Mouse (Mus musculus): ENCODE results near the gene Thoc7. TPM values are rescaled to one million over a fixed set of nuclear protein-coding genes. Genes with fewer than 3 reads are reported as not detected.

Thoc7 gene
- polyA plus RNA-seq, 1 experiment from 2014 or later = 167 TPM

DNA sequence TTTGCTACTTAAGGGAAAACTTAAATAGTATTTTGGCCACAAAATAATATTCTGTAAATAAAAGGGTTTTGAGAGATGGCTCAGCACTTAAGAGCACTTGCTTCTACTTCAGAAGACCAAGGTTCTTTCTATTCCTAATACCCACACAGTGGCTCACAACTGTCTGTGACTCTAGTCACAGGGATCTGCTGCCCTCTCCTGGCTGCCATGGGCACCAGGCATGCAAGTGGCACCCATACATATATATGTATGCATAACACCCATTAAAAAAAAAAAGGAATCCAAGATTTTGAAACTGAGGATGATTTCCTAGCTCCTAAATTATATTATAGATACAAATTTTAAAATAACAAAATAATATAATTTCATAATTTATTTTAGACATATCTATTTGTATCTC lies 11.3 kb downstream of the Thoc7 start:
- H3K27ac ChIP-seq (ENCODE audit: low read length) = no peak overlapping the region
- peaks cover 33% of the 10 kb centered on the region for H3K36me3 ChIP-seq (ENCODE audit: control insufficient read depth, insufficient read depth)
- H3K9me3 ChIP-seq (replicated peaks; ENCODE audit: control insufficient read depth, low read length) = no peaks in the 10 kb centered on the region
- H3K9ac ChIP-seq (ENCODE audit: low read length) = no peak overlapping the region
- no peak for ATAC-seq (replicated peaks; ENCODE audit: extremely low read depth, insufficient read depth, low FRiP score)
- H3K4me2 ChIP-seq (ENCODE audit: low read depth, low read length) = no peak overlapping the region
- 0 out of 2 replicates have a peak, but pooled peaks cover 2% of the 10 kb centered on the region for H3K4me1 ChIP-seq (ENCODE audit: control insufficient read depth, insufficient read depth, low read length)
- H3K27me3 ChIP-seq (ENCODE audit: control insufficient read depth, insufficient read depth, low read length) = no peaks in the 10 kb centered on the region
- H3K4me3 ChIP-seq (ENCODE audit: low read length) = no peak overlapping the region

DNA sequence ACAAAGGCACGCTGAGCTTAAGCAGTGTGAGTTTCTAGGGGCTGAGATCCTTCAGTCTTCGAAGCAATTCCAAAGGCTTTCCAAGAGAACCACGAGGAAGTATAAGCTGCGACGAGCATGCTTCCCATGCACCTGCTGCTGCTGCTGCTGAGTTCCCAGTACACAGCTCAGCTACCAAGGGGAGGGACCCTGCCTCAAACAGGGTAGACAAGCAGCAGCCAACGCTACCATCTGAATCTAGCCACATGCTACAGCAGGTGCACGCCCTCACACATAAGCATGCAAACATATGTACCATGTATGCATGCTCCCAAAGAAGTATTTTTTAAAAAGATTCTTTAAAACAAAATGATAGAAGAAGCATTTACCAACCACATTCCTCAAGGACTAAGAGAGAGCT lies 13.3 kb downstream of the Thoc7 start:
- 91% methylated on average over 7 of the region's 7 CpGs for WGBS
- H3K36me3 ChIP-seq (ENCODE audit: control insufficient read depth, insufficient read depth) = peaks cover 30% of the 10 kb centered on the region

DNA sequence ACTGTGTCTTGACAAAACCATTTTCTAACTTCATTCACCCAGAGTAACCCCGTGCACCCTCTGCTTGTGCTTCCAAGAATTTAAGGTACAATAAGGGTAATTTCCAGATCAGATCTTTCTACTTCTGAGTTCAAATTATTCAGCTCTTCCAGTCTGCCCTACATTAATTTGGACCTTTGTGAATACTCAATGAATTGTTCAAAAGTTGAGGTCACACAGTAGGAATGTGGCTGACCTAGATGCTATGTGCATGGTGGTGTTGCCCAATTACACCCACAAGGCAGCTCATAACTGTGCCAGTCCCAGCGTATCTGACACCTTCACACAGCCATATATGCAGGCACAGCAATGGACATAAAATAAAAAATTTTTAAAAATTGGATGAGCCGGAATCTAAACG lies 17.0 kb downstream of the Thoc7 start:
- no peak for ATAC-seq (replicated peaks; ENCODE audit: extremely low read depth, insufficient read depth, low FRiP score)
- 87% methylated on average over 4 of the region's 4 CpGs for WGBS

More for the DNA sequence above, 13.3 kb downstream of the Thoc7 start:
- H3K27ac ChIP-seq (ENCODE audit: low read length) = no peak overlapping the region
- H3K4me2 ChIP-seq (ENCODE audit: low read depth, low read length) = no peak overlapping the region
- H3K4me1 ChIP-seq (ENCODE audit: control insufficient read depth, insufficient read depth, low read length) = 0 out of 2 replicates have a peak, but pooled peaks cover under 1% of the 10 kb centered on the region
- no peaks in the 10 kb centered on the region for H3K9me3 ChIP-seq (replicated peaks; ENCODE audit: control insufficient read depth, low read length)
- ATAC-seq (replicated peaks; ENCODE audit: extremely low read depth, insufficient read depth, low FRiP score) = no peak
- H3K9ac ChIP-seq (ENCODE audit: low read length) = no peak overlapping the region
- H3K27me3 ChIP-seq (ENCODE audit: control insufficient read depth, insufficient read depth, low read length) = no peaks in the 10 kb centered on the region
- H3K4me3 ChIP-seq (ENCODE audit: low read length) = no peak overlapping the region

DNA sequence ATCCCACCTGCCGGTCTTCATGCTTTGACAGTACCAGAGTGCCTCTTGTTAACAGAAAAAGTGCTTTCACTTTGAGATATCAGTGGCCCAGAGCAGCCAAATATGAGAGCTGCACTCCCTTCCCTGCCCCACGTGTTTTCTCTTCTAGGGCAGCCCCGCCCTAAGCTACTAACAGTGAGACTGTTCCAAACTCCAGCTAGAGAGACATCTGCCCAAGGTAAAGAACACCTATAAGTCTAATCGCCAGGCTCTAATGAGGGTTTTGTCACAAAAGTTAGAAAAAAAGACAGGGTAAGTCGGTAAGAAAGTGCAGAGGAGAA lies 27.6 kb downstream of the Thoc7 start:
- Histone ChIP-seq H3K9me3 (replicated peaks; ENCODE audit: control insufficient read depth, low read length) (peaks cover 9% of the 10 kb centered on the region), H3K27me3 (ENCODE audit: control insufficient read depth, insufficient read depth, low read length) (no peaks in the 10 kb centered on the region), H3K9ac (ENCODE audit: low read length) (no peak overlapping the region; the same call in 1 of the 2 replicates), H3K36me3 (ENCODE audit: control insufficient read depth, insufficient read depth) (no peaks in the 10 kb centered on the region), H3K4me1 (ENCODE audit: control insufficient read depth, insufficient read depth, low read length) (0 out of 2 replicates have a peak, but pooled peaks cover 5% of the 10 kb centered on the region), H3K27ac (ENCODE audit: low read length) (no peak overlapping the region), H3K4me3 (ENCODE audit: low read length) (peak overlapping the region; percentile 51), H3K4me2 (ENCODE audit: low read depth, low read length) (peak overlapping the region; percentile 94)
- WGBS = 37% methylated on average over 5 of the region's 5 CpGs
- no peak for ATAC-seq (replicated peaks; ENCODE audit: extremely low read depth, insufficient read depth, low FRiP score)

More for the DNA sequence above, 17.0 kb downstream of the Thoc7 start:
- H3K4me3 ChIP-seq (ENCODE audit: low read length) = no peak overlapping the region
- no peaks in the 10 kb centered on the region for H3K9me3 ChIP-seq (replicated peaks; ENCODE audit: control insufficient read depth, low read length)
- no peak overlapping the region for H3K4me2 ChIP-seq (ENCODE audit: low read depth, low read length)
- no peak overlapping the region for H3K27ac ChIP-seq (ENCODE audit: low read length)
- no peaks in the 10 kb centered on the region for H3K27me3 ChIP-seq (ENCODE audit: control insufficient read depth, insufficient read depth, low read length)
- no peak overlapping the region for H3K9ac ChIP-seq (ENCODE audit: low read length)
- no peaks in the 10 kb centered on the region for H3K4me1 ChIP-seq (ENCODE audit: control insufficient read depth, insufficient read depth, low read length)
- H3K36me3 ChIP-seq (ENCODE audit: control insufficient read depth, insufficient read depth) = peaks cover 21% of the 10 kb centered on the region

DNA sequence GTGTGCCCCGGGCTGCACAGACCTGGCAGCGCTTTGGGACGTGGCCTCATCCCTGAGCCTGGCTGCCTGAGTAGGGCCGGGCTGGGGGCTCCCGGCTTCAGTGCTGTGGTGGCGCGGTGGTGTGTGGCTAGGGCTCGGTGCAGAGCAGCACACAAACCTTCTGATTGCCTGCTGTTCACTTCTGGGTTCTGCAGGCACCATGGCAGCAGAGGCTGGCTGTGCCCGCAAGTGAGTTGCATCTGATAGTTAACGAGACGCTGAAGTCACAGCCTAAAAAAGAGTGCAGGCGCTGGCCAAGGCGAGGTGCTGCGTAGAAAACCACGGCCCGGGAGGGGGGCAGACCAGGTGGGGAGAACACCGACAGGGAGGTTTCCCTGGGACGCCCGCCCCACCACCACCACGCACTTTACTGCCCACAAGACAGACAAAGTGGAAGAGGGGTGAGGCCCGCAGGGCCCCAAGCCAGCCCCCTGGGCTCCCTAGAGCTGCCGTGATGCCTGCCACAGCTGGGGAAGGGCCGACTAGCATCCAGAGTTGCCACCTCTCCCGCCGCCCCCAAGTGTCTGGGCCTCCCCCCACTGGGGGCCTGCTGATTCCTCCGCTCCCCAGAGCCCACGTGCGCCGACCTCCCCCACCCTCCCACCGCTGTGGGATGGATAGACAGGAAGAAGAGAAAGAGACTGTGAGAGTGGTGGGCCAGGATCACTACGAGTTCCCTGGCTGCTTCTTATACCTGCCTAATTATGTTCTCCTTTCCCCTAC lies 28.2 kb downstream of the Thoc7 start:
- peaks cover 9% of the 10 kb centered on the region for H3K9me3 ChIP-seq (replicated peaks; ENCODE audit: control insufficient read depth, low read length)
- ATAC-seq (replicated peaks; ENCODE audit: extremely low read depth, insufficient read depth, low FRiP score) = peak; percentile 69
- 18% methylated on average over 31 of the region's 31 CpGs for WGBS
- no peak overlapping the region for H3K27ac ChIP-seq (ENCODE audit: low read length)
- H3K9ac ChIP-seq (ENCODE audit: low read length) = peak overlapping the region; percentile 68
- H3K4me3 ChIP-seq (ENCODE audit: low read length) = peak overlapping the region; percentile 51
- no peaks in the 10 kb centered on the region for H3K27me3 ChIP-seq (ENCODE audit: control insufficient read depth, insufficient read depth, low read length)
- peak overlapping the region; percentile 94 for H3K4me2 ChIP-seq (ENCODE audit: low read depth, low read length)
- H3K36me3 ChIP-seq (ENCODE audit: control insufficient read depth, insufficient read depth) = no peaks in the 10 kb centered on the region
- 0 out of 2 replicates have a peak, but pooled peaks cover 5% of the 10 kb centered on the region for H3K4me1 ChIP-seq (ENCODE audit: control insufficient read depth, insufficient read depth, low read length)

DNA sequence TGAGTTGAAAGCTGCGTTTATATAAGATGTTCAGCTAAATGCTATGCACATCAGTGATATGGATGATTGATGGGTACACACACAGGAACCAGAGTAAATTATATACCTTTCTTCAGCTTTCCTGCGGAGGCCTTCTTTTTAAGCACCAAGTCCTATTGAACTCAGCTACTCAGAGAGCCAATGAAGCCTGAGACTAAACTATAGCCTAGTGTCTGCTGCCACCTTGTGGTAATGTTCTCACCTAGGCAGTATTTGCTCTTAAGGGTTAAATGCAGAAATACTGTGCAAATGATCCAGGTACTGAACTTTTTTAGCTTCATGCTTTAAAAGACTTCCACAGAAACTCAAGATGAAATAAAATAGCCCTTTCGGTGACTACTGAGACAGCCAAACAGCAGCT lies 44.0 kb downstream of the Thoc7 start:
- Histone ChIP-seq H3K9me3 (replicated peaks; ENCODE audit: control insufficient read depth, low read length) (no peaks in the 10 kb centered on the region), H3K4me1 (ENCODE audit: control insufficient read depth, insufficient read depth, low read length) (no peaks in the 10 kb centered on the region), H3K9ac (ENCODE audit: low read length) (no peak overlapping the region), H3K4me3 (ENCODE audit: low read length) (no peak overlapping the region), H3K27me3 (ENCODE audit: control insufficient read depth, insufficient read depth, low read length) (no peaks in the 10 kb centered on the region), H3K36me3 (ENCODE audit: control insufficient read depth, insufficient read depth) (no peaks in the 10 kb centered on the region), H3K4me2 (ENCODE audit: low read depth, low read length) (no peak overlapping the region), H3K27ac (ENCODE audit: low read length) (no peak overlapping the region)
- 39% methylated on average over 3 of the region's 3 CpGs for WGBS
- no peak for ATAC-seq (replicated peaks; ENCODE audit: extremely low read depth, insufficient read depth, low FRiP score)

DNA sequence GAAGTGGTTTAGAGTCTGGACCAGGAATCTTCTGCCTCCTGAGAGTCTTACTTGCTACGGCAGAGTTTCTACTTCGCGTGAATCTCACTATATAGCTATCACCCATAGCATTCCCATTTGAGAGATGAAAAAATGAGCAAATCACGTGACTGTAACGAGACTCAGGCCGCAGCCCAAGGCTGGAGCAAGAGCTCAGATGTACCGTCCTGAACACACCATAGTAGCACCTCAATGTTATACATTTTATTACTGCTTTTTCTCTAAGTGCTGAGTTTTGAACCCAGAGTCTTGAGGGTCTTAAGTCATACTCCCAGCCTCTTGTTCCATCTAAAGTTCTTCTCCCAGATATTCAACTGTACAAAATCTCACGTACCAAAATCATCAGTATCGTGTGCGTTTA lies 44.4 kb downstream of the Thoc7 start:
- WGBS = 82% methylated on average over 10 of the region's 10 CpGs
- Histone ChIP-seq H3K4me2 (ENCODE audit: low read depth, low read length) (no peak overlapping the region), H3K9me3 (replicated peaks; ENCODE audit: control insufficient read depth, low read length) (no peaks in the 10 kb centered on the region), H3K4me1 (ENCODE audit: control insufficient read depth, insufficient read depth, low read length) (no peaks in the 10 kb centered on the region), H3K27ac (ENCODE audit: low read length) (no peak overlapping the region), H3K9ac (ENCODE audit: low read length) (no peak overlapping the region), H3K27me3 (ENCODE audit: control insufficient read depth, insufficient read depth, low read length) (no peaks in the 10 kb centered on the region), H3K36me3 (ENCODE audit: control insufficient read depth, insufficient read depth) (no peaks in the 10 kb centered on the region), H3K4me3 (ENCODE audit: low read length) (no peak overlapping the region)
- no peak for ATAC-seq (replicated peaks; ENCODE audit: extremely low read depth, insufficient read depth, low FRiP score)

- Histone ChIP-seq H3K27ac (ENCODE audit: low read length) (no peak overlapping the region), H3K36me3 (ENCODE audit: control insufficient read depth, insufficient read depth) (no peaks in the 10 kb centered on the region), H3K27me3 (ENCODE audit: control insufficient read depth, insufficient read depth, low read length) (no peaks in the 10 kb centered on the region), H3K9ac (ENCODE audit: low read length) (no peak overlapping the region), H3K4me3 (ENCODE audit: low read length) (no peak overlapping the region), H3K4me1 (ENCODE audit: control insufficient read depth, insufficient read depth, low read length) (no peaks in the 10 kb centered on the region), H3K4me2 (ENCODE audit: low read depth, low read length) (no peak overlapping the region), H3K9me3 (replicated peaks; ENCODE audit: control insufficient read depth, low read length) (no peaks in the 10 kb centered on the region)
- no peak for ATAC-seq (replicated peaks; ENCODE audit: extremely low read depth, insufficient read depth, low FRiP score)
- WGBS = 62% methylated on average over 4 of the region's 4 CpGs
Observed at GRCm38 (mm10) chr14:13915207-13915606, 46.4 kb downstream of the Thoc7 start.

GRCm38 (mm10) chr14:13914387-13915082 lies 47.1 kb downstream of the Thoc7 start, which contains the start of gene Gm281:
TSS of gene Gm281 (minus strand) at chr14:13914478.
- no peak within 1 kb of the TSS for H3K4me2 ChIP-seq (ENCODE audit: low read depth, low read length)
- no peak within 1 kb of the TSS for H3K4me3 ChIP-seq (ENCODE audit: low read length)
- 32% methylated on average over 1 of the region's 1 CpGs for WGBS
- ATAC-seq (replicated peaks; ENCODE audit: extremely low read depth, insufficient read depth, low FRiP score) = no peak
- no peaks in the 10 kb centered on the region for H3K27me3 ChIP-seq (ENCODE audit: control insufficient read depth, insufficient read depth, low read length)
- H3K27ac ChIP-seq (ENCODE audit: low read length) = no peak within 1 kb of the TSS
- H3K4me1 ChIP-seq (ENCODE audit: control insufficient read depth, insufficient read depth, low read length) = no peaks in the 10 kb centered on the region
- H3K9ac ChIP-seq (ENCODE audit: low read length) = no peak within 1 kb of the TSS
- H3K9me3 ChIP-seq (replicated peaks; ENCODE audit: control insufficient read depth, low read length) = no peaks in the 10 kb centered on the region
- H3K36me3 ChIP-seq (ENCODE audit: control insufficient read depth, insufficient read depth) = no peaks in the 10 kb centered on the region
